Mouse (Mus musculus): ENCODE data around the gene Hivep3. TPM values are rescaled to one million over a fixed set of nuclear protein-coding genes. Genes with fewer than 3 reads are reported as not detected.

Gene Hivep3
- total RNA-seq, 2 experiments from 2014 or later: 44.1 to 46.2 TPM

GRCm38 (mm10) chr4:120077322-120077721 lies 343.7 kb downstream of the Hivep3 start:
- DNase-seq (ENCODE audit: low spot score in 2 of 2): no peak

DNA sequence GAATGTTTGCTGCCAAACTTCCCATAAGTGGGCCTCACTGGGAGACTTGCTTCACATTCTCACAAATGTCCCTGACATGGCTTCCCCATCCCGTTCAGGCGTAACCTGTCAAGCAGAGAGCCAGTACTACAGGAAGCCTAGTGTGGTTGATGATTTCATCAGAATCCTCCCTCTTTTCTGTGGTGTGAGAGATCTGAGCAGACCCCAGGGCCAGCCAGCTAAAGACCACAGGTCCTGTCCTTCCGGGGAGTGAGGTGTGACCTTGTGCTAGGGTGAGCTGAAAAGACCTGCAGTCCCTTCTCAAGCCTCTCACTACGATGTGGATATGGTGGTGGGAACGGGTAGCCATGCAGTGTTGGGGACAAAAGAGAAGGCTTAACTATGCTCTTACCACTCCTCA lies 348.9 kb downstream of the Hivep3 start:
- no peak for DNase-seq (ENCODE audit: low spot score in 2 of 2)

GRCm38 (mm10) chr4:120083700-120084099 lies 350.1 kb downstream of the Hivep3 start:
- no peak for DNase-seq (ENCODE audit: low spot score in 2 of 2)

- no peak for DNase-seq (ENCODE audit: low spot score in 2 of 2)
Measured at GRCm38 (mm10) chr4:120089536-120089935, 356.0 kb downstream of the Hivep3 start.

GRCm38 (mm10) chr4:120091997-120092783 lies 358.6 kb downstream of the Hivep3 start:
- DNase-seq (ENCODE audit: low spot score in 2 of 2): no peak

DNA sequence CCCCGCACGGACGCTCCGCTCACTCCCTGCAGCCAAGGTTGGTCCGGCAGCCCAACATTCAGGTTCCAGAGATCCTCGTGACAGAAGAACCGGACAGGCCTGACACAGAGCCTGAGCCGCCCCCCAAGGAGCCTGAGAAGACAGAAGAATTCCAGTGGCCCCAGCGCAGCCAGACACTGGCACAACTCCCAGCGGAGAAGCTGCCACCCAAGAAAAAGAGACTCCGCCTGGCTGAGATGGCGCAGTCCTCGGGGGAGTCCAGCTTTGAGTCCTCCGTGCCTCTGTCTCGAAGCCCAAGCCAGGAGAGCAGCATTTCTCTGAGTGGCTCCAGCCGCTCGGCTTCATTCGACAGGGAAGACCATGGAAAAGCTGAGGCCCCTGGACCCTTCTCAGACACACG lies 363.4 kb downstream of the Hivep3 start:
- no peak for DNase-seq (ENCODE audit: low spot score in 2 of 2)

DNA sequence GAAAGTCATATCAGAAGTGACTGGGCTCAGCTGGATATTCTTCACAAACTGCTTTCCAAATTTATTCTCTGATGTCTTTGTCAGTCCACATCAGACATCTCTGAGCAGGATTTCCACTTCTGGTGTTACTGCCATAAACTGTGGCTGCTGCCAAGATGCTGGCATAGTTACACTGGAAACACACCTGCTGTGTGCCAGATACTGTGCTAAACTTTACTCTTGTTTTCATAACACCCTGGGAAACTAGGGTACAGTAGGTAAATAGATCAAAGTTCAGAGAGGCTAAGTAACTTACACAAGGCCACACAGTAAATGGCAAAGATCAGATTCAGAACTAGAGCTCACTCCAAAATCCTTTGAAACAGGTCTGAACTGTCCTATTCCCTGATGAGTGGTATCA lies 367.6 kb downstream of the Hivep3 start:
- DNase-seq (ENCODE audit: low spot score in 2 of 2): no peak

DNA sequence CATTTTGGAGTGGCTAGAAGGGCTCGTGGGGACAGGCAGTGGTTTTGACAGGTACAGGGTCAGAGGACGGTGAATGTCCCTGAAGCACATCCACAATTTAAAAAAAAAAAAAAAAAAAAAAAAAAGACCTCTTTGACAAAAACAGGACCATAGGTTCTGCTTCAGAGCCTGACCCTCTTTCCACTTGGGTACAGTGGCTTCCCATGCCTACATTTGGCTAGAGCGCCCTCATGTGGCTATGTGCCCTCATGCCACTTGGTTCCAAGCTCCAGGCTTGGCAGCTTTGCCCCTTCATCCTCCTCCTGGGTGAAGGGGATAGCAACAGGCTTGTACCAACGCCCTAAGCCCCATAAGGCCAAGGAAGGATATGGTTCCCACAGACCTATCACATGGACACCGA lies 371.0 kb downstream of the Hivep3 start:
- DNase-seq (ENCODE audit: low spot score in 2 of 2): peak; percentile 67 to 74

DNA sequence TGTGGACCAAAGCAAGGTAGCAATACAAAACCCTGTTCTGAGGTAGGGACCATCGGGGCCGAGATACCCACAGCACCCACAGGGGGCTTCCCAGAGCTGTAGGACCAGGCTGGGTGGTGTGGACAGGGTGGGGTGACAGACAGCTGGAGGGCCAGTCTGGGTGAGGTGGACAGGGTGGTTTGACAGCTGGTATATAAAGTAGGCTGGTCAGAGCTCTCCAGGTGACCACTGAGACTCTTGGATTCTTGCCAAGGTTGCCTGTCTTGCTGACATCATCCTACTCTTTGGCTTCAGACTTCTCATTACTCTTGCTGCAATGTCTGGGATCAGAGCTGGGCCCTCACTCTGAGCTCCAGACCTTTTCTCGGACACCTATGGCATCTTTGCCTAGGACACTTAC lies 372.8 kb downstream of the Hivep3 start:
- DNase-seq (ENCODE audit: low spot score in 2 of 2): no peak

DNA sequence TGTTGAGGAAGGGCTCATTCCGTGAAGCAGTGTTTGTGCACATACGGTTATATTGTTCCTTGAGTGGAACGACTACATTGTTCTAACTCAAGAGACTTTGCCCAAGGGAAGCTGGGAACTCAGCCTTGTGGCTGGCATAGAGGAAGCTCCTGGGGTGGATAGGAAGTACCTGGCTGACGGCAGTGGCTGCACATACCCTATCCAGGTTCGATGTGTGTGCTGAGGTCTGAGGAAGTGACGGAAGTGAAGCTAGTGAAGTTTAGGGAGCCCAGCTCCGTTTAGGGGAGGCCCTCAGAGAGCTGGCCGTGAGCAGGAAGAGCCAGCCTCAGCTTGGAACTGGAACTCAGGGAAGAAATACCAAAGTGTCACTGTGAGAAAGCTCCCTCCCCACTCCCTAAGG lies 374.2 kb downstream of the Hivep3 start:
- DNase-seq (ENCODE audit: low spot score in 2 of 2): no peak

GRCm38 (mm10) chr4:120115516-120115915 lies 381.9 kb downstream of the Hivep3 start:
- DNase-seq (ENCODE audit: low spot score in 2 of 2): no peak

DNA sequence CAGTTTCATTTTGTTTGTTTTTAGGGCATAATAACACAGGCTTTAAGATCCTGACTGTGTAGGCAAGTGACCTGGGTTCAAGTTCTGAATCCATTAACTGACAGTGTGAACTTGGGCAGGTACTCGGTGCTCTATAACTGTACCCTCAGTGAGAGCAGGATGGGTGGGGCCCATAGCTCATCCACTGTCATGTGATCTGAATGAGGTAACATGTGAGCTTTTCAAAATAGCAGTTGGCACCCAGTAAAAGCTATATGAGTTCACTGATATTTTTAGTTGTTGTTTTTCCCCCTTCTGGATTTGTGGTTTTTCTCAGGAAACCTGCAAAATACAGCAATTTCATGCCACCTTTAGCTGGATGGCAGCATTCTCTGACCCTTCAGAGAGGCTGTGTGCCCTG lies 382.7 kb downstream of the Hivep3 start:
- DNase-seq (ENCODE audit: low spot score in 2 of 2): no peak

- peak in 1 of 2 experiments; percentile 41 for DNase-seq (ENCODE audit: low spot score in 2 of 2)
Measured at GRCm38 (mm10) chr4:120120276-120120675, 386.7 kb downstream of the Hivep3 start.

DNA sequence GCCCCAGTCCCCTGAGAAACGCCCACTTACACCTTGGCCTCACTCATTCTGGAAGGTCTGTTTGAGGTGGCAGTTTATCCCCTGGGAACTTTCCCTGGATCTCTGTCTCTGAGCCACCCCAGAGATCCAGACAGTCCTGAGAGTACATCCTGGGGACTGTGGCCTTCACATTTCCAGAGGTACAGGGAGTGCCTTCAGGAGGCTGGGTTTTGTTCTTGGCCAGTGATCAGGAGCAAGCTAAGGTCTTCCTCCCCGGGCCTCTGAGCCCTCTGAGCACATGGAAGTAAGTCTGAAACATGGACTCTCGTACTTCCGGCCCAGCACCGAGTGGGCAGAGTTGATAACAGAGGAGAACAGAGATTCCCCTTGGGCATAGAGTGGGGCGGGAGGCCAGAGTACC lies 391.1 kb downstream of the Hivep3 start:
- no peak for DNase-seq (ENCODE audit: low spot score in 2 of 2)

DNA sequence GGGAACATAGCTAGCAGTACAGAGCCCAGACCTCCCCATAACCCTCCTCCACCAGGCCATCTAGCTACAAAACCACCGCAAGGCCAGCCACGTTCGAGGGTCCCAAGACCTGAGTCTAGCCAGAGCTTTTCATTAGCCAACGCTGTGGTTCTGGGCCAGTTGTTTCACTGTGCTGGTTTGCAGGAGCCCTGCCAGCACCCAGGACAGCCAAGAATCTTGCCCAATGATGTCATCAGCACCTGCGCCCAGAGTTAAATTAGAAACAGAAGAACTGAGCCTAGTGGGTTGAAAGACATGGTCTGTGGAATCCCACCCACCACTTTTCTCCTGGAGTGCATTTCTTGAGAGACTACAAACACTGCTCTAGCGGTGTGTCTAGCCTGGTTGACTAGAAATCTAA lies 392.5 kb downstream of the Hivep3 start:
- DNase-seq (ENCODE audit: low spot score in 2 of 2): peak in 1 of 2 experiments; percentile 48

- no peak for DNase-seq (ENCODE audit: low spot score in 2 of 2)
Measured at GRCm38 (mm10) chr4:120127333-120127732, 393.7 kb downstream of the Hivep3 start.

- no peak for DNase-seq (ENCODE audit: low spot score in 2 of 2)
Measured at GRCm38 (mm10) chr4:120128033-120128432, 394.4 kb downstream of the Hivep3 start.

- peak; percentile 63 to 70 for DNase-seq (ENCODE audit: low spot score in 2 of 2)
Measured at GRCm38 (mm10) chr4:120129233-120129885, 395.8 kb downstream of the Hivep3 start.

DNA sequence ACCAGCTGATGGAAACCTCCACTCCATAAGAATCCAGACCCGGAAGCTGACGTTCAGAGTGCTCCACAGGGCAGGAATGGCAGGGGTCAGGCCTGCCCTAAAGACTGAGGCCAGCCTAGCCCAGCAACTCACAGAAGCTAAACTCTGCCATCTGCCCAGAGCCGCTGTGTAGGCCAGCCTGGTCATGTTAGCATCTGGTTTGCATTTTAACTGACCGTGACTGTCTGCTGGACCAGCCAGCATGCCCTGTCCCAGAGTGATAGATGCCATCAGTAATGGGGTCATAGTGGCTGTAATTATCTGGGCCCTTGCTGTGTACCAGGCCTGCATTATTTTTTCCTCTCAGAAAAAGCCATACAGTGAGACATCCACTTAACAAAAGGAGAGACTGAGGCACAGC lies 397.3 kb downstream of the Hivep3 start:
- no peak for DNase-seq (ENCODE audit: low spot score in 2 of 2)

DNA sequence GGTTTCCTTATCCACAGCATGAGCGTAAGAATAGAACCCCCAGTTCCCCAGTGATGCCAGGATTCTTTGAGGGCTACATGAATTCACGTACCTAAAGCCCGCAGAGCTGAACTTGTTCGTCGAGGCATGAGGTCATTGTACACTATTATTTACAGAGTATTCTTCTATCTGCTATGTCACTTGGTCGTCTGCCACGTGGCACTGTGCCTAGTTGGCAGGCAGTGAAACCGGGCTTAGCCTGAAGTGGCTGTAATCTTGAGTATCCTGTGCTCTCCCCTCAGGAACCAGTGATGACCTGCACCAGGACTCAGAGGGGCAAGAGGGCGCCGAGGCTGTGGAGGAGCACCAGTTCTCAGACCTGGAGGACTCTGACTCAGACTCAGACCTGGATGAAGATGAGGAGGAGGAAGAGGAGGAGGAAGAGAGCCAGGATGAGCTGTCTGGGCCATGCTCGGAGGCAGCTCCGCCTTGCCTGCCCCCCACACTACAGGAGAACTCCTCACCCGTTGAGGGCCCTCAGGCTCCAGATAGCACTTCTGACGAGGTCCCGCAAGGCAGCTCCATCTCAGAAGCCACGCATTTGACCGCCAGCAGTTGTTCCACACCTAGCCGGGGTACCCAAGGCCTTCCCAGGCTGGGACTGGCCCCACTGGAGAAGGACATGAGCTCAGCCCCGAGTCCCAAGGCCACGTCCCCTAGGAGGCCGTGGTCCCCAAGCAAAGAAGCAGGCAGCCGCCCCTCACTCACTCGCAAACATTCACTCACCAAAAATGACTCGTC lies 398.0 kb downstream of the Hivep3 start:
- no peak for DNase-seq (ENCODE audit: low spot score in 2 of 2)

DNA sequence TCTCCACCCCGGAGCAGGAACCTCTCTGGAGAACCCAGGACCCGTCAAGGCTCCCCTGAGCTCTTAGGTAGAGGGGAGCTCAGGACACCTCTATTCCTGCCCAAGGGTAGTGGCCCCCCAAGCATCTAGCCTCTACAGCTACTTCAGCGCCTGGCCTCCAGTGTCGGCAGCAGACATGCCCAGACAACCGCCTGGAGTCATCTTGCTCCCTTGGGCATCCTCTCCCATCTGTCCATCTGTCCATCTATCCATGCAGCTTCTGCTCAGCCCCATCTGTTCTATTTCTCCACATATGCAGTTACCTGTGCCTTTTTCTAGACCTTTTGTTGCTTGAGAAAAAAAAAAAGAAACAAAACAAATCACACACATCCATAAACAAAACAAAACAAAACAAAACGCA lies 400.6 kb downstream of the Hivep3 start:
- DNase-seq (ENCODE audit: low spot score in 2 of 2): no peak

DNA sequence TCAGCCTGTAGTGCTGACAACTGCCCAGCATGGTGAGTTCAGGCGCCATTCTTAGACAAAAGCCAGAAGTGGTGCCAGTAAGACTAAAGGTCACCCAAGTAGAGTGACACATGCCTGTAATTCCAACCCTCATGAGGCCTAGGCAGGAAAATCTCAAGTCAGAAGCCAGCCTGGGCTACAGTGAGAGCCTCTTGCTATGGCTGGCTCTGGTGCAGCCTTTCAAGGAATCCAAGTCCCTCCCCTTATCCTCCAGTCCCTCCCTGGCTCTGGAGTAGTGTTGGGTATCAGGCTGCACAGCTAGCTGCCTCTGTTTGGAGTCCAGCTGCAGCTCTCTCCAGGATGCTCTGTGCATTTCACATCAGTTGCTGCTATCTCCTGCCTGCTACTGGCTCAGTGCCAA lies 408.2 kb downstream of the Hivep3 start:
- no peak for DNase-seq (ENCODE audit: low spot score in 2 of 2)

Data from layer of hippocampus, postnatal 14 days (tissue).